Mouse (Mus musculus) kidney, embryonic 14.5 days (tissue): Measurements from ENCODE around the gene Ino80d. TPM values are rescaled to one million over a fixed set of nuclear protein-coding genes. Genes with fewer than 3 reads are reported as not detected.

Experiments
- ATAC-seq: fragments of 200-750 bp; cut with Nextera tagmentation; 2 replicates; pipeline ENCODE4 v1.8.0; 2017; ENCODE audit warnings: moderate number of reproducible peaks, mild to moderate bottlenecking, moderate TSS enrichment, moderate library complexity; ENCODE audit not compliant: low FRiP score, low TSS enrichment
- H3K27ac ChIP-seq: fragments of 300-500 bp; sonication (generic); 2 replicates; pipeline ENCODE4 v1.5.1; 2014; ENCODE audit warnings: low read depth, mild to moderate bottlenecking, low read length, moderate library complexity, mixed read lengths
- H3K27me3 ChIP-seq: fragments of 300-500 bp; sonication (generic); 2 replicates; pipeline ENCODE4 v1.6.1; 2014; ENCODE audit warnings: mild to moderate bottlenecking, low read length; ENCODE audit not compliant: control insufficient read depth, insufficient read depth
- H3K36me3 ChIP-seq: fragments of 300-500 bp; sonication (generic); 2 replicates; pipeline ENCODE4 v1.6.1; 2014; ENCODE audit warnings: low read length, mixed read lengths; ENCODE audit not compliant: control insufficient read depth, insufficient read depth
- H3K4me1 ChIP-seq: fragments of 300-500 bp; sonication (generic); 2 replicates; pipeline ENCODE4 v1.6.1; 2014; ENCODE audit warnings: low read length, mixed read lengths; ENCODE audit not compliant: control insufficient read depth, insufficient read depth
- H3K4me2 ChIP-seq: fragments of 300-500 bp; sonication (generic); replicated peaks from 2 replicates; pipeline ENCODE4 v1.6.1; 2014; ENCODE audit warnings: low read depth, mild to moderate bottlenecking, low read length
- H3K4me3 ChIP-seq: fragments of 300-500 bp; sonication (generic); 2 replicates; pipeline ENCODE4 v1.5.1; 2014; ENCODE audit warnings: mild to moderate bottlenecking, low read length
- H3K9ac ChIP-seq: fragments of 300-500 bp; sonication (generic); 2 replicates; pipeline ENCODE4 v1.6.1; 2014; ENCODE audit warnings: low read depth, mild to moderate bottlenecking, low read length, moderate library complexity
- H3K9me3 ChIP-seq: fragments of 300-500 bp; sonication (generic); 2 replicates; pipeline ENCODE4 v1.6.1; 2016; ENCODE audit warnings: low read length; ENCODE audit not compliant: control insufficient read depth
- WGBS: fragments of 180-500 bp; shearing (Covaris S2); extraction: QIAGEN DNeasy Blood & Tissue Kit; methylation state at CpG from one replicate; pipeline ENCODE4 v1.1.7; 2014; 5-methylcytosine and 5-hydroxymethylcytosine counted together
- polyA plus RNA-seq: library from polyadenylated mRNA; unstranded; fragments of >200 nt; fragmentation: Nextera tagmentation; extraction: Ambion mirVana; gene quantifications from 2 replicates; pipeline ENCODE4 v1.2.1, GENCODE M21; 2014

The Ino80d gene
- polyA plus RNA-seq, 1 experiment from 2014 or later = 16.5 TPM

- Histone ChIP-seq H3K27ac (no peak overlapping the region), H3K4me1 (peaks cover 9% of the 10 kb centered on the region; the same call in 1 of the 2 replicates), H3K9me3 (no peaks in the 10 kb centered on the region), H3K9ac (no peak overlapping the region), H3K36me3 (no peaks in the 10 kb centered on the region), H3K4me2 (no peak overlapping the region), H3K4me3 (no peak overlapping the region), H3K27me3 (no peaks in the 10 kb centered on the region)
- WGBS = 85% methylated on average over 4 of the region's 4 CpGs
- no peak for ATAC-seq
Measured at GRCm38 (mm10) chr1:62953036-62953435, 161.4 kb downstream of the Ino80d start.

DNA sequence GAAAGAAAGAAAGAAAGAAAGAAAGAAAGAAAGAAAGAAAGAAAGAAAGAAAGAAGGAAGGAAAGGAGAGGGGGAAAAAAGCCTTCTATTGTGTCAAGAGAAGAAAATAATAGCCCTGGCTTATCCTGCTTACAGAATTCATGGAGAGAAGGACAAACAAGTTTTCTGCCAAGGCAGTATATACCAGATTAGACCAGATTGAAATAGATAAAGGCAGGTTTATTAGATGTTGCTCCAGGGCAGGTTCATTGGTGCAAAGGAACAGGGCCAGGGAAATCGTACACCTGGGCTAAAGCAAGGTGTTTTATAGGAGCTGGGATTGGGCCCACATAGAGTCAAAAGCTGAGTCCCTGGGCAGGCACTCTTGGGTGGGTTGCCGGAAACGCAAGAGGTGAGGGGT lies 162.1 kb downstream of the Ino80d start:
- Histone ChIP-seq H3K4me2 (no peak overlapping the region), H3K27ac (no peak overlapping the region), H3K9me3 (no peaks in the 10 kb centered on the region), H3K27me3 (no peaks in the 10 kb centered on the region), H3K9ac (no peak overlapping the region), H3K4me3 (no peak overlapping the region), H3K4me1 (peaks cover 9% of the 10 kb centered on the region; the same call in 1 of the 2 replicates), H3K36me3 (no peaks in the 10 kb centered on the region)
- WGBS = 82% methylated on average over 3 of the region's 3 CpGs
- no peak for ATAC-seq

- Histone ChIP-seq H3K27me3 (no peaks in the 10 kb centered on the region), H3K4me1 (peaks cover 9% of the 10 kb centered on the region; the same call in 1 of the 2 replicates), H3K27ac (no peak overlapping the region), H3K36me3 (no peaks in the 10 kb centered on the region), H3K4me3 (no peak overlapping the region), H3K4me2 (no peak overlapping the region), H3K9ac (no peak overlapping the region), H3K9me3 (no peaks in the 10 kb centered on the region)
- no peak for ATAC-seq
- WGBS = 47% methylated on average over 7 of the region's 7 CpGs
Measured at GRCm38 (mm10) chr1:62951067-62951809, 163.2 kb downstream of the Ino80d start.

DNA sequence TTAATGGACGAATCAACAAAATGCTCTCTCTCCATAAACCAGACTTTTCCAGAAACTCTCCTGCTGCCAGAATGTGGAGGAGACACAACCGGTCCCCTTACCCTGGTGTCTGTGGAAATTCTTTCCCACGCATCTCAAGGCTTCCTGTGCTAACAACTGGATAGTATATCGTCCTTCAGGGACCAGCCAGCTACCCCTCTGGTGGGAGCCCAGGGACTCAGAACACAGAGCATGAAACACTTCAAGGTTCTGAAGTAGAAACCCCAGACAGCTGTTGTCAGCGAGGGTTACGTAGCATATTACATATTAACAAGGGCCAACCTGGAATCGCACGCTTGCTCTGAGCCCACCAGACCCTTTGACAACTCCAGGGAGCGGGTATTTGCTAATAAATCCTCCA lies 163.9 kb downstream of the Ino80d start:
- Histone ChIP-seq H3K27me3 (no peaks in the 10 kb centered on the region), H3K9ac (no peak overlapping the region), H3K4me3 (no peak overlapping the region), H3K4me1 (peaks cover 9% of the 10 kb centered on the region; the same call in 1 of the 2 replicates), H3K4me2 (no peak overlapping the region), H3K9me3 (no peaks in the 10 kb centered on the region), H3K36me3 (no peaks in the 10 kb centered on the region), H3K27ac (no peak overlapping the region)
- ATAC-seq = no peak
- 59% methylated on average over 9 of the region's 9 CpGs for WGBS

GRCm38 (mm10) chr1:62947807-62948206 lies 166.7 kb downstream of the Ino80d start:
- no peak for ATAC-seq
- H3K27ac ChIP-seq = no peak overlapping the region
- no peaks in the 10 kb centered on the region for H3K36me3 ChIP-seq

DNA sequence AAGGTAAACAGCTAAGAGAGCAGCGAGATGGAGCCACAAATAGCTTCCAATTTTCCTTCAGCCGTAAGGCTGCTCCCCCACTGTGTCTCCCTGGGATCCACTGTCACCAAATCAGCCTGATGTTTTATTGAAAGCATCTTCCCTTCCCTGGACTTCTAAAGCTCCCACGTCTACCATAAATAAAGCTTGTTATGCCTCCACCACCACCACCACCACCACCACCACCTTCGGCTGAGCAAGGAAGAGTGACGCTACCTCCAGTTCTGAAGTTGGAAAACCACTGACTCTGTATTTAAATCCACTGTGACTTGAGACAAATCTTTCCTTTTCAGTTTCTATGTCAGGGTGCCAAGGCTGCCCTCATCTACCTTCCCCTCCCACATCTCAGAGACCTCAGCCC lies 167.5 kb downstream of the Ino80d start:
- WGBS = 54% methylated on average over 5 of the region's 5 CpGs
- no peak overlapping the region for H3K9ac ChIP-seq
- H3K36me3 ChIP-seq = no peaks in the 10 kb centered on the region
- H3K4me2 ChIP-seq = no peak overlapping the region
- no peak for ATAC-seq
- H3K27me3 ChIP-seq = no peaks in the 10 kb centered on the region
- no peaks in the 10 kb centered on the region for H3K9me3 ChIP-seq
- H3K4me1 ChIP-seq = peaks cover 9% of the 10 kb centered on the region; the same call in 1 of the 2 replicates
- H3K27ac ChIP-seq = no peak overlapping the region
- H3K4me3 ChIP-seq = no peak overlapping the region

More at GRCm38 (mm10) chr1:62947807-62948206, 166.7 kb downstream of the Ino80d start:
- H3K4me2 ChIP-seq = no peak overlapping the region
- H3K9me3 ChIP-seq = no peaks in the 10 kb centered on the region
- peaks cover 9% of the 10 kb centered on the region; the same call in 1 of the 2 replicates for H3K4me1 ChIP-seq
- no peak overlapping the region for H3K4me3 ChIP-seq
- no peaks in the 10 kb centered on the region for H3K27me3 ChIP-seq
- no peak overlapping the region for H3K9ac ChIP-seq

- ATAC-seq = no peak
- H3K4me2 ChIP-seq = no peak overlapping the region
- H3K4me3 ChIP-seq = no peak overlapping the region
- no peak overlapping the region for H3K9ac ChIP-seq
- H3K36me3 ChIP-seq = no peaks in the 10 kb centered on the region
- H3K27ac ChIP-seq = no peak overlapping the region
- H3K4me1 ChIP-seq = no peaks in the 10 kb centered on the region
- H3K27me3 ChIP-seq = no peaks in the 10 kb centered on the region
- no peaks in the 10 kb centered on the region for H3K9me3 ChIP-seq
- 84% methylated on average over 10 of the region's 10 CpGs for WGBS
Measured at GRCm38 (mm10) chr1:62934752-62935329, 179.6 kb downstream of the Ino80d start.

DNA sequence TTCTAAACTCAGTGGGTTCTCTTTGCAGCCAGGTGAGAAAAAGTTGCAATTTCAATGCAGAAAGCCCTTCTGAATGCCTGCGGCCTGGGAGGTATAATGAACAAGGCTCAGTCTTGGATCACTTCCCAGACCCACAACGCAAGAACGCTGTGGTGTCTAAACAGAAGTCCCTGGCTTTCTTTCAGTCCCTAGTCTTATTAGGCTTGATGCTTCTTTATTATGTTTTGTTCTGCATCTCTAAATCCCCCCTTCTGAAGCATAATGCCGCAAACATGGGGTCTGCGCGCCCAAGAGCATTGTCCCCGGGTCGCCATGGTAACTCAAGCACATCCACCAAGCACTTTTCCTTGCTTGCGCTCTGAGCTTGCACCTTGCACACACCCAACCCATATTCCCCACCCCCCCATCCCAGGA lies 180.4 kb downstream of the Ino80d start:
- H3K9ac ChIP-seq = no peak overlapping the region
- no peaks in the 10 kb centered on the region for H3K36me3 ChIP-seq
- H3K4me2 ChIP-seq = no peak overlapping the region
- H3K27ac ChIP-seq = no peak overlapping the region
- ATAC-seq = no peak
- H3K4me3 ChIP-seq = no peak overlapping the region
- WGBS = 83% methylated on average over 9 of the region's 9 CpGs
- H3K27me3 ChIP-seq = no peaks in the 10 kb centered on the region
- no peaks in the 10 kb centered on the region for H3K4me1 ChIP-seq
- H3K9me3 ChIP-seq = no peaks in the 10 kb centered on the region

- Histone ChIP-seq H3K9me3 (no peaks in the 10 kb centered on the region), H3K9ac (no peak overlapping the region), H3K27ac (no peak overlapping the region), H3K4me1 (no peaks in the 10 kb centered on the region), H3K4me2 (no peak overlapping the region), H3K4me3 (no peak overlapping the region), H3K27me3 (no peaks in the 10 kb centered on the region), H3K36me3 (no peaks in the 10 kb centered on the region)
- WGBS = 63% methylated on average over 15 of the region's 15 CpGs
- ATAC-seq = no peak
Measured at GRCm38 (mm10) chr1:62933288-62934099, 181.0 kb downstream of the Ino80d start.
